Mouse (Mus musculus): ENCODE data around the gene Cyp17a1. TPM values are rescaled to one million over a fixed set of nuclear protein-coding genes. Genes with fewer than 3 reads are reported as not detected.
A peak's percentile ranks its signal among the peaks of the same experiment; 100 is the strongest.

Cyp17a1 gene
- total and polyA plus RNA-seq, 2 experiments from 2014 or later: not detected

GRCm38 (mm10) chr19:46623790-46624772 lies 48.9 kb downstream of the Cyp17a1 start:
- WGBS: 28% methylated on average over 19 of the region's 19 CpGs
- no peak for TF ChIP-seq CTCF (IDR thresholded peaks at IDR 0.05)
- Histone ChIP-seq H3K4me2 (ENCODE audit: low read depth, low read length, poor library complexity, severe bottlenecking) (peak overlapping the region; percentile 32), H3K27ac (ENCODE audit: low read depth, low read length) (peak overlapping the region; percentile 43; the same call in 1 of the 2 replicates), H3K4me3 (ENCODE audit: low read depth, low read length) (peak overlapping the region; percentile 14; the same call in 1 of the 2 replicates), H3K36me3 (ENCODE audit: insufficient read depth, low read length) (no peaks in the 10 kb centered on the region), H3K9ac (replicated peaks; ENCODE audit: low read length, poor library complexity, severe bottlenecking) (0 out of 2 replicates have a peak overlapping the region, but pooled peaks have one; percentile 13), H3K9me3 (ENCODE audit: low read length) (no peaks in the 10 kb centered on the region), H3K4me1 (ENCODE audit: insufficient read depth, low read length) (peaks cover 20% of the 10 kb centered on the region; the same call in 1 of the 2 replicates), H3K27me3 (ENCODE audit: insufficient read depth, low read length) (no peaks in the 10 kb centered on the region)
- ATAC-seq (ENCODE audit: low FRiP score): peak; percentile 47
- DNase-seq (ENCODE audit: low spot score): no peak

DNA sequence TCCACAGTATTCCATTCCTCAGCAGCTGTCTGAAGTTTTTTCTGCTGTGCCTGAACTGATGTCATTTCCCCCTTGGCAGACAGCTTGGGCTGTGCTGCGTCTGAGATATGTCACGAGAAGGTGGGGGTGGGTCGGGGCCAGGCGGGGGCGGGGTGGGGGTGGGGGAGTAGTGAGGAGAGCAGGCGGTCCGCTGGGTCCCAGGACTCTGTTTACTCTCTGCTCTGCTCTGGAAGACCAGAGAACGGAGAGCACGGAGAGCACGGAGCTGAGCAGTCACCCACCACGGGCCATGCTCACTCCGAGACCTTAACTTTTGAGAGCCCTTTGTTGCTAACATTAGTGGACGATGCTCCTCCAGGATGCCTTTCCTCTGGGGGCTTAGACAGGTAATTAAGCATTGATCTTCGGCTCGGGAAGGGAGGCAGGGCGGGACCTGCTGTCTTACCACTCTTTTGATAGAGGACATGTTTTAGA lies 49.7 kb downstream of the Cyp17a1 start:
- Histone ChIP-seq H3K9ac (replicated peaks; ENCODE audit: low read length, poor library complexity, severe bottlenecking) (no peak overlapping the region; the same call in 1 of the 2 replicates), H3K4me2 (ENCODE audit: low read depth, low read length, poor library complexity, severe bottlenecking) (peak overlapping the region; percentile 32), H3K27me3 (ENCODE audit: insufficient read depth, low read length) (no peaks in the 10 kb centered on the region), H3K4me3 (ENCODE audit: low read depth, low read length) (peak overlapping the region; percentile 14; the same call in 1 of the 2 replicates), H3K27ac (ENCODE audit: low read depth, low read length) (peak overlapping the region; percentile 43), H3K4me1 (ENCODE audit: insufficient read depth, low read length) (peaks cover 20% of the 10 kb centered on the region; the same call in 1 of the 2 replicates), H3K9me3 (ENCODE audit: low read length) (no peaks in the 10 kb centered on the region), H3K36me3 (ENCODE audit: insufficient read depth, low read length) (no peaks in the 10 kb centered on the region)
- WGBS: 9% methylated on average over 16 of the region's 16 CpGs
- TF ChIP-seq CTCF (IDR thresholded peaks at IDR 0.05): no peak
- no peak for DNase-seq (ENCODE audit: low spot score)
- peak; percentile 18; the same call in 1 of the 2 replicates for ATAC-seq (ENCODE audit: low FRiP score)

GRCm38 (mm10) chr19:46622659-46623193 lies 50.2 kb downstream of the Cyp17a1 start:
- Histone ChIP-seq H3K9ac (replicated peaks; ENCODE audit: low read length, poor library complexity, severe bottlenecking) (0 out of 2 replicates have a peak overlapping the region, but pooled peaks have one; percentile 19), H3K9me3 (ENCODE audit: low read length) (no peaks in the 10 kb centered on the region), H3K4me2 (ENCODE audit: low read depth, low read length, poor library complexity, severe bottlenecking) (no peak overlapping the region), H3K27me3 (ENCODE audit: insufficient read depth, low read length) (no peaks in the 10 kb centered on the region), H3K36me3 (ENCODE audit: insufficient read depth, low read length) (no peaks in the 10 kb centered on the region), H3K4me3 (ENCODE audit: low read depth, low read length) (no peak overlapping the region), H3K27ac (ENCODE audit: low read depth, low read length) (no peak overlapping the region), H3K4me1 (ENCODE audit: insufficient read depth, low read length) (peaks cover 20% of the 10 kb centered on the region; the same call in 1 of the 2 replicates)
- ATAC-seq (ENCODE audit: low FRiP score): peak; percentile 25; the same call in 1 of the 2 replicates
- no peak for TF ChIP-seq CTCF (IDR thresholded peaks at IDR 0.05)
- no peak for DNase-seq (ENCODE audit: low spot score)
- 41% methylated on average over 12 of the region's 12 CpGs for WGBS

DNA sequence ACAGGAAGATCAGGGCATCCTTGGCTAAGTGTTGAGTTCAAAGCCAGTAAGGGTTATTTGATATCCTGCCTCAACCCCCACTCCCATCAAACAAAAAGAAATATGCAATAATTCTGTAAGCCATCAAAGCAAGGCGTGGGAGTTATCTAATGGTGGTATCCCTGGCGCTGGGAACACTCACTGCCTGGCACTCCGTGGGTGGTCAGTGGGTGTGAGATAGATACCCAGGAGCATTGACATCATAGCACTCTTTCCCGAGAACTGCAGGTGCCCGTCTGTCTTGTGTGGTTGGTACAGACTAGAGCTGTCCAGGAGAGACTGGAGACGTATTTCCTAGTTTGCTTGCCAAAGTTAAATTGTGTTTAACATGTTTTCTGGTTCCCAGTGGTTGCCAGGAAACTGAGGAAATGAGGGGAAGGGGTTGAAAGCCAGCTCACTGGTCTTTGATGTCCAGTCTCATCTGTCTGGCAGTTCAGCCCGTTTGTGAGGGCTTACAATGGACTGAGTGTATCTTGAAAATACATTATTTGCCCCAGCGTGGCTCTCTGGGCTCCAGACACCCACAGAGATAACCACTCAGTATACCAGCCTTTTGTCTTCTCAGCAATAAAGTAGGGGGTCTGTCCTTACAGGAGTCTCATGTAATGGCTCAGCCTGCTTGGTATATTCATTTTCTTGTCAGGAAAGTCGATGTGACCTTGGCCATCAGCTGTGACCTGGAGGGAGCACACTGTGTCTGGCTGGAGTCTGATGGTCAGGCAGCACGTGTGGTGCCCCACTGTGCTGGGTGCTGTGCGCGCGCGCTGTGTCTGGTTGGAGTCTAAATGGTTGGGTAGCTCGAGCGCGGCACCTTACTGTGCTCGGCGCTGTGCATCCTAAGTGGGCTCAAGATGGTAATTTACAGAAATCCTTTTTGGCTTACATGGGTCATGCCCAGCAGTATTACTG lies 51.5 kb downstream of the Cyp17a1 start:
- no peaks in the 10 kb centered on the region for H3K27me3 ChIP-seq (ENCODE audit: insufficient read depth, low read length)
- H3K36me3 ChIP-seq (ENCODE audit: insufficient read depth, low read length): no peaks in the 10 kb centered on the region
- no peaks in the 10 kb centered on the region for H3K9me3 ChIP-seq (ENCODE audit: low read length)
- 49% methylated on average over 19 of the region's 19 CpGs for WGBS
- no peak overlapping the region for H3K27ac ChIP-seq (ENCODE audit: low read depth, low read length)
- no peak overlapping the region for H3K9ac ChIP-seq (replicated peaks; ENCODE audit: low read length, poor library complexity, severe bottlenecking)
- ATAC-seq (ENCODE audit: low FRiP score): 0 out of 2 replicates have a peak, but pooled peaks have one; percentile 18
- no peak overlapping the region for H3K4me2 ChIP-seq (ENCODE audit: low read depth, low read length, poor library complexity, severe bottlenecking)
- no peak overlapping the region for H3K4me3 ChIP-seq (ENCODE audit: low read depth, low read length)
- peaks cover 20% of the 10 kb centered on the region; the same call in 1 of the 2 replicates for H3K4me1 ChIP-seq (ENCODE audit: insufficient read depth, low read length)
- no peak for TF ChIP-seq CTCF (IDR thresholded peaks at IDR 0.05)
- DNase-seq (ENCODE audit: low spot score): peak; percentile 63
